Mouse (Mus musculus): ENCODE results near the gene Cacnb1.

DNA sequence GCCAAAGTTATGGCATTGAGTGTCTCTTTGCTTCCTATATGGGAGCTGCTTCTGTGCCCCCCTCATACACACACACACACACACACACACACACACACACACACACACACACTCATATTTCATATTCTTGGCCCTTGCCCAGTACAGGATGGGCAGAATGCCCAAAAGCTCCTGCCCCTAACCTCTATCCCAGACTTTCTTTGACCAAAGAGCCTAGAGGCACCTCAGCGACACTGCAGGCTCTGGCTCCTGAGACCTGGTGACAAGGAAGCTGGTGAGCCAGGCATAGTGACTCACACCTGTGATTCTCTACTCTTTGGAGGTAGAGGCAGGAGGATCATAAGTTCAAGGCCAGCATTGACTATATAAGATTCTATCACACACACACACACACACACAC is 2.1 kb downstream of the Cacnb1 start:
- TF ChIP-seq CTCF (conservative IDR thresholded peaks at IDR 0.05; ENCODE audit: insufficient read depth, insufficient read length, low read depth, low read length) (no peak), POLR2A (IDR thresholded peaks at IDR 0.05; ENCODE audit: low read depth, low read length) (no peak)

Measured in kidney, adult 2 months (tissue).